Mouse (Mus musculus) forebrain, embryonic 13.5 days (tissue): ENCODE results near the gene Ccdc186. TPM values are rescaled to one million over a fixed set of nuclear protein-coding genes. Genes with fewer than 3 reads are reported as not detected.

ENCODE experiments used
- ATAC-seq: fragments of 200-750 bp; cut with Nextera tagmentation; 2 replicates; pipeline ENCODE4 v1.8.0; 2017
- H3K27ac ChIP-seq: fragments of 300-500 bp; sonication (generic); 2 replicates; pipeline ENCODE4 v1.5.1; 2015; ENCODE audit warnings: inconsistent platforms, mild to moderate bottlenecking, moderate library complexity
- H3K27me3 ChIP-seq: fragments of 300-500 bp; sonication (generic); 2 replicates; pipeline ENCODE4 v1.6.1; 2015; ENCODE audit warnings: mild to moderate bottlenecking, inconsistent platforms
- H3K36me3 ChIP-seq: fragments of 300-500 bp; sonication (generic); 2 replicates; pipeline ENCODE4 v1.6.1; 2015; ENCODE audit warnings: mild to moderate bottlenecking, inconsistent platforms; ENCODE audit not compliant: poor library complexity, severe bottlenecking
- H3K4me1 ChIP-seq: fragments of 300-500 bp; sonication (generic); 2 replicates; pipeline ENCODE4 v1.6.1; 2015; ENCODE audit warnings: inconsistent platforms
- H3K4me2 ChIP-seq: fragments of 300-500 bp; sonication (generic); 2 replicates; pipeline ENCODE4 v1.6.1; 2015; ENCODE audit warnings: inconsistent platforms, mild to moderate bottlenecking, moderate library complexity
- H3K4me3 ChIP-seq: fragments of 300-500 bp; sonication (generic); 2 replicates; pipeline ENCODE4 v1.5.1; 2015; ENCODE audit warnings: mild to moderate bottlenecking, inconsistent platforms
- H3K9ac ChIP-seq: fragments of 300-500 bp; sonication (generic); 2 replicates; pipeline ENCODE4 v1.6.1; 2015; ENCODE audit warnings: mild to moderate bottlenecking, inconsistent platforms
- H3K9me3 ChIP-seq: fragments of 300-500 bp; sonication (generic); replicated peaks from 2 replicates; pipeline ENCODE4 v1.6.1; 2016; ENCODE audit warnings: inconsistent platforms
- WGBS: fragments of 180-500 bp; shearing (Covaris S2); methylation state at CpG from one replicate; pipeline ENCODE4 v1.1.7; 2015; 5-methylcytosine and 5-hydroxymethylcytosine counted together
- polyA plus RNA-seq: library from polyadenylated mRNA; unstranded; fragments of >200 nt; fragmentation: Nextera tagmentation; extraction: Ambion mirVana; gene quantifications from 2 replicates; pipeline ENCODE4 v1.2.1, GENCODE M21; 2015

The Ccdc186 gene
- 25.1 and 26.4 TPM in 2 replicates for polyA plus RNA-seq

DNA sequence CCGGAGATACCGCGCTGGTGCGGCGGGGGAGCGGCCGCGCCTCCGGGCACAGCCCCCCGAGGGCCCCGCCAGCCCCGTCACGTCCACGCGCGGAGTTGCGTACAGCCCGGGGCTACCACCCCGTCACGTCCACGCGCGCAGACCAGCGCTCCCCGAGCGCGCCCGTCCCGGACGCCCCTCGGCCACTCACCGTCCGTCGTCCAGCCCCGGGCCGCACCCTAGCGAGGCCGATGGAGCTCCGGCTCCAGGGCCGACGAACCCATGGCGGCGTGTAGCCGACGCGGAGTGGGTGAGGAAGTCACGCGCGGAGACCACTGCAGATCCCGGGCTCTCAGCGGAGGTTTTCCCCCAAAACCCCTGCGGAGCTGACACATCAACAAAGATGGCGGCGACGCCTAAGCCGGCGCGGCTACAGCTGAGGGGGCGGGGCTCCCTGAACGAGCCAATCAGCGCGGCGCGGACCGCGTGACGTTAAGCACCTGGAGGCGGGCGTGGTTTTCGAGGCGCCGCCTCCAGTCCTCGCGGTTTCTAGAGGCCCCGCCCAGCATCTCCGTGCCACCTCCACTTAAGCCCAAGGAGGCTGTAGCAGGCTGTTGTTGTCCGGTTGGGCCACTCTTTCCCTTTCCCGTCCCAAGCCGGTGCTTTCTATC, at the start of gene Ccdc186:
Ccdc186 (minus strand) TSS at position 393 of the 650 bp plus-strand sequence.
- Histone ChIP-seq H3K9ac (peak within 1 kb of the TSS; percentile 81), H3K36me3 (no peaks in the 10 kb centered on the region), H3K27me3 (peaks cover 3% of the 10 kb centered on the region; the same call in 1 of the 2 replicates), H3K27ac (peak within 1 kb of the TSS; percentile 86), H3K4me1 (peaks cover 40% of the 10 kb centered on the region), H3K4me2 (peak within 1 kb of the TSS; percentile 85), H3K4me3 (peak within 1 kb of the TSS; percentile 96), H3K9me3 (no peaks in the 10 kb centered on the region)
- peak; percentile 98 for ATAC-seq
- under 1% methylated on average over 75 of the region's 79 CpGs for WGBS

GRCm38 (mm10) chr19:56867701-56868100, 45.7 kb upstream of the Ccdc186 start:
- Histone ChIP-seq H3K9ac (no peak overlapping the region), H3K4me2 (no peak overlapping the region), H3K9me3 (no peaks in the 10 kb centered on the region), H3K36me3 (no peaks in the 10 kb centered on the region), H3K27ac (no peak overlapping the region), H3K4me1 (no peaks in the 10 kb centered on the region), H3K4me3 (no peak overlapping the region), H3K27me3 (peaks cover 17% of the 10 kb centered on the region)
- no peak for ATAC-seq
- 66% methylated on average over 4 of the region's 4 CpGs for WGBS

DNA sequence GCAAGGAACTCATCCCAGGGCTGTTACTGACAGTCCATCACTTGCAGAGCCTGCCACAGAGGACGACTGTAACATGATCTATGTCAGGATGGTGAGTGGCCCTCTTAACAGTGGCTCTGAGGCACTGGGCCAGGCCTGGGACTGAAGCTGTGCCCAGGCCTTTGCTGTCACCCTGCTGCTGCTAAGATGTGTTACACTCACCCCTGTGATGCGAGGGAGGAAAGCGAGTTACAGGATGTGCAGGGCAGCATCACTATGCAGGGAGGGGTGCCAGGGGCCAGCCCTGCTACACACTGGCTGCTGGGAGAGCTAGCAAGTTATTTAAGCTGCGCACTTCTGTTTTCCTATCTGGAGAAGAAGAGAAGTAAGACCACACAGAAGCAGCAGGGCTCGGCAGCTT, 34.5 kb upstream of the Ccdc186 start:
- H3K36me3 ChIP-seq, result no peaks in the 10 kb centered on the region
- H3K4me1 ChIP-seq, result no peaks in the 10 kb centered on the region
- no peak overlapping the region for H3K9ac ChIP-seq
- no peaks in the 10 kb centered on the region for H3K9me3 ChIP-seq
- no peak overlapping the region for H3K4me2 ChIP-seq
- 60% methylated on average over 5 of the region's 5 CpGs for WGBS
- no peaks in the 10 kb centered on the region for H3K27me3 ChIP-seq
- no peak overlapping the region for H3K4me3 ChIP-seq
- no peak overlapping the region for H3K27ac ChIP-seq
- no peak for ATAC-seq

- peaks cover under 1% of the 10 kb centered on the region; the same call in 1 of the 2 replicates for H3K9me3 ChIP-seq
- no peak overlapping the region for H3K4me2 ChIP-seq
- H3K36me3 ChIP-seq, result no peaks in the 10 kb centered on the region
- H3K4me1 ChIP-seq, result no peaks in the 10 kb centered on the region
- H3K9ac ChIP-seq, result no peak overlapping the region
- no peak overlapping the region for H3K27ac ChIP-seq
- no peak overlapping the region for H3K4me3 ChIP-seq
- no peak for ATAC-seq
- H3K27me3 ChIP-seq, result no peaks in the 10 kb centered on the region
These were observed 30.6 kb upstream of the Ccdc186 start for GRCm38 (mm10) chr19:56852590-56852989.

- Histone ChIP-seq H3K4me3 (no peak overlapping the region), H3K27me3 (no peaks in the 10 kb centered on the region), H3K4me2 (no peak overlapping the region), H3K27ac (no peak overlapping the region), H3K9me3 (0 out of 2 replicates have a peak, but pooled peaks cover 9% of the 10 kb centered on the region), H3K36me3 (no peaks in the 10 kb centered on the region), H3K9ac (no peak overlapping the region), H3K4me1 (peaks cover 1% of the 10 kb centered on the region; the same call in 1 of the 2 replicates)
- ATAC-seq, result no peak
- 84% methylated on average over 12 of the region's 12 CpGs for whole genome bisulfite sequencing
These were observed 21.0 kb upstream of the Ccdc186 start for GRCm38 (mm10) chr19:56842974-56843373.

DNA sequence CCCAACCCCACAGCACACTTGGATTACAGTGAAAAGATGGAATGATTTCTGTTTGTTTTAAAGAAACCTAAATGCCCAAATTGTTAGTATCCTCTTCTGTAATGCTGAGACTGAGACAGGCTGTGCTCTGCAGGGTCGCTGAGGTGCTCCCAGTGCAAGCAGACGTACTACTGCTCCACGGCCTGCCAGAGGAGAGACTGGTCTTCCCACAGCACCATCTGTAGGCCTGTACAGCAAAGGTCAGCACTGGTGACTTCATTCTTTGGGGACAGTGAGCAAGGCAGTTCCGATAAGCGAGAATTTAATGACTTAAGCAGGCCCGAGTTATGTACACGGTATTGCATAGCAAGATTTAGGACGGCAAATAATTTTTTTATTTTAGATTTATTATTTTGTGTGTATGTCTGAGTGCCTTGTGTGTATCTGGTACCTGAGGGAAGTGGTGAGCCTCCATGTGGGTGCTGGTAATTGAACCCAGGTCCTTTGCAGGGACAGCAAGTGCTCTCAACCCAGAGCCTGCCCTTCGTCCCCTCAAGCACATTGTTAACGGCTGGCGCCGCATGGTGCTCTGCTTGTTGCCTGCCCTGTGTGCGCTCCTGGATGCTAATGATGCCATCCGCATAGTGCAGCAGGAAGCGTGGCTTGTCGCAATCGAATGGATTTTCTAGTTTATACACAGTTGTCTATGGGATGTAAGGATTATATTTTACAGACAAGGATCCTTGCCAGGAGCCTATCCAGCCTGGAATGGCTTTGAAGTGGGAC, 17.1 kb upstream of the Ccdc186 start:
- Histone ChIP-seq H3K9me3 (no peaks in the 10 kb centered on the region), H3K27ac (no peak overlapping the region), H3K36me3 (no peaks in the 10 kb centered on the region), H3K4me1 (peaks cover 15% of the 10 kb centered on the region; the same call in 1 of the 2 replicates), H3K4me3 (no peak overlapping the region), H3K27me3 (no peaks in the 10 kb centered on the region), H3K4me2 (no peak overlapping the region), H3K9ac (no peak overlapping the region)
- WGBS, result 66% methylated on average over 17 of the region's 17 CpGs
- ATAC-seq, result no peak

GRCm38 (mm10) chr19:56835340-56835739, 13.3 kb upstream of the Ccdc186 start:
- peaks cover 15% of the 10 kb centered on the region; the same call in 1 of the 2 replicates for H3K4me1 ChIP-seq
- no peak overlapping the region for H3K9ac ChIP-seq
- no peak overlapping the region for H3K4me3 ChIP-seq
- no peaks in the 10 kb centered on the region for H3K27me3 ChIP-seq
- no peaks in the 10 kb centered on the region for H3K9me3 ChIP-seq
- H3K27ac ChIP-seq, result no peak overlapping the region
- ATAC-seq, result 0 out of 2 replicates have a peak, but pooled peaks have one; percentile 33
- H3K36me3 ChIP-seq, result no peaks in the 10 kb centered on the region
- 14% methylated on average over 9 of the region's 9 CpGs for WGBS
- no peak overlapping the region for H3K4me2 ChIP-seq

- Histone ChIP-seq H3K27me3 (no peaks in the 10 kb centered on the region), H3K9me3 (no peaks in the 10 kb centered on the region), H3K4me1 (peaks cover 2% of the 10 kb centered on the region; the same call in 1 of the 2 replicates), H3K36me3 (no peaks in the 10 kb centered on the region), H3K4me3 (no peak overlapping the region), H3K9ac (no peak overlapping the region), H3K4me2 (no peak overlapping the region), H3K27ac (no peak overlapping the region)
- 88% methylated on average over 4 of the region's 4 CpGs for WGBS
- ATAC-seq, result no peak
These were observed 8.2 kb upstream of the Ccdc186 start for GRCm38 (mm10) chr19:56830163-56830562.

- no peak overlapping the region for H3K4me3 ChIP-seq
- H3K9me3 ChIP-seq, result no peaks in the 10 kb centered on the region
- H3K27me3 ChIP-seq, result no peaks in the 10 kb centered on the region
- H3K27ac ChIP-seq, result no peak overlapping the region
- H3K4me1 ChIP-seq, result no peaks in the 10 kb centered on the region
- no peaks in the 10 kb centered on the region for H3K36me3 ChIP-seq
- no peak overlapping the region for H3K9ac ChIP-seq
- no peak overlapping the region for H3K4me2 ChIP-seq
- no peak for ATAC-seq
- WGBS, result 88% methylated on average over 9 of the region's 9 CpGs
These were observed 7.3 kb upstream of the Ccdc186 start for GRCm38 (mm10) chr19:56829267-56829666.

DNA sequence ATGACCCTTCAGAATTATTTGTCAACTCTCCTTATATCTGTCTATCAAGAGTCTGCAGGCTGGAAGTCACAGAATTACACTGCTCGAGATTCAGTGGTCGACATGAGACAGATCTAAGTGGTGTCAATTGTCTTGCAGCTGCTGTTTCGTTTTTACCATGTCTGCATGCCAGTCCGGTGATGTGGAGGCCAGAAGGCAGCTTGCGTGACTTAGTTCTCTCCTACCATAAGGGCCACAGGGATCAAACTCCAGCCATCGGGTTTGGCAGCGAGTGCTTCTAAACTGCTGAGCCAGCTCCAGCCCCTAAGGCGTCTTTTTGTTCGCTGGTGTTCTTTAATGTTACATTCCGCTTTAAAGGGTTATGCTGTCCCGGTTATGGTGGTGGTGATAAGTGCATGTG, 6.3 kb upstream of the Ccdc186 start:
- Histone ChIP-seq H3K4me2 (no peak overlapping the region), H3K27ac (no peak overlapping the region), H3K9ac (no peak overlapping the region), H3K27me3 (0 out of 2 replicates have a peak, but pooled peaks cover 1% of the 10 kb centered on the region), H3K4me1 (no peaks in the 10 kb centered on the region), H3K36me3 (no peaks in the 10 kb centered on the region), H3K9me3 (no peaks in the 10 kb centered on the region), H3K4me3 (no peak overlapping the region)
- no peak for ATAC-seq
- 88% methylated on average over 11 of the region's 11 CpGs for WGBS

DNA sequence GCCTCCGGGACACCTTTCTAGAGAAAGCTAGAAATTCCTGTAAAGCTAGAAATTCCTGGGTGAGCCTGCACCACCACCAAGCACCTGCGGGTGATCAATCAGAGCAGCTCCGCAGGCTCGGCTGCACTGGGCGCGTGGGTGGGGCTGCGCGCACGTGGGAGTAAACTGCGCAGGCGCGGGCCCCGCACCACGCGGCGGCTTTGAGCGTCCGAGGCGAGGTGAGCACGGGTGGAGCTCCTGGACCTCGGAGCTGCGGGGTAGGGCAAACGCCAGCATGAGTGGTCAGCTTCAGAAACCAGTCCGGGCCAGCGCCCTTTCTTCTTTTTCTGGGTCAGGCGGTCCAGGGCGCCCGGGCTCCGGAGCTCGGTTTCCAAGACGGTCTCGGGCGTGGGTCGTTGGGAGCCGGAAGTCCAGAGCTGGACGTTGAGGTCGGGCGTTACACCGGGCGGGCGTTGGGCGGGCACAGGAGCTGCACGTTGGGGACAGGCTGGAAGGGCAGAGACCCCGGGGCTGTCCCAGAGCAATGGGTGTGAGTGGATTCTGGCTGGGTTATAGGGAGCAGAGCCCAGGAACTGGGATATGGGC, 4.1 kb upstream of the Ccdc186 start, which contains the start of gene Tdrd1:
Tdrd1 (plus strand) TSS at position 163 of the 585 bp plus-strand sequence.
- Histone ChIP-seq H3K9ac (no peak within 1 kb of the TSS), H3K4me1 (peaks cover 6% of the 10 kb centered on the region), H3K36me3 (no peaks in the 10 kb centered on the region), H3K27me3 (peaks cover 3% of the 10 kb centered on the region; the same call in 1 of the 2 replicates), H3K27ac (no peak within 1 kb of the TSS), H3K4me2 (0 out of 2 replicates have a peak within 1 kb of the TSS, but pooled peaks have one; percentile 29), H3K9me3 (no peaks in the 10 kb centered on the region), H3K4me3 (no peak within 1 kb of the TSS)
- no peak for ATAC-seq
- 70% methylated on average over 44 of the region's 44 CpGs for WGBS

DNA sequence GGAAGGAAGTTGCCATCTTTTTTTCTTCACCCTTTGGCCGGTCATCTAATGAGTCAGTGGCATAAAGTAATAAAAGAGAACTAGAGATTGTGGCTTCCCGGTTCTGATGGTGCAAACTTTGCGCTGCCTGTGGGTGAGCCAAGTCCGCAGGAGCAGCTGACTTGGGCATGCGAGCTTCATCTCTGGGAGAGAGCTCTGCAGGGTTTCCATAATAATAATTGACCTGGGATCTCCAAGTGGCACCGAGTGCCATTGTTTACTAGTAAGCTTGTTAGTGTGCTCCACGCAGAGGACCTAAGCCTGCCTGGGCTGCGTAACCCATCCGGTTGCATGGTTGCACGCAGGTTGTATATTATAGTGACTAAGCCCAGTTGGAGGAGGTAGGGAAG, 452 bp upstream of the Ccdc186 start:
- Histone ChIP-seq H3K4me3 (peak overlapping the region; percentile 96), H3K27ac (no peak overlapping the region)
- WGBS, result 22% methylated on average over 10 of the region's 10 CpGs

More for the DNA sequence above, 452 bp upstream of the Ccdc186 start:
- H3K36me3 ChIP-seq, result no peaks in the 10 kb centered on the region
- peak overlapping the region; percentile 85 for H3K4me2 ChIP-seq
- H3K9ac ChIP-seq, result peak overlapping the region; percentile 57
- peak; percentile 48 for ATAC-seq
- H3K9me3 ChIP-seq, result no peaks in the 10 kb centered on the region
- H3K4me1 ChIP-seq, result peaks cover 35% of the 10 kb centered on the region
- H3K27me3 ChIP-seq, result peaks cover 3% of the 10 kb centered on the region; the same call in 1 of the 2 replicates
